Mouse (Mus musculus): Measurements from ENCODE around the gene Tmem38b.

The Tmem38b gene

DNA sequence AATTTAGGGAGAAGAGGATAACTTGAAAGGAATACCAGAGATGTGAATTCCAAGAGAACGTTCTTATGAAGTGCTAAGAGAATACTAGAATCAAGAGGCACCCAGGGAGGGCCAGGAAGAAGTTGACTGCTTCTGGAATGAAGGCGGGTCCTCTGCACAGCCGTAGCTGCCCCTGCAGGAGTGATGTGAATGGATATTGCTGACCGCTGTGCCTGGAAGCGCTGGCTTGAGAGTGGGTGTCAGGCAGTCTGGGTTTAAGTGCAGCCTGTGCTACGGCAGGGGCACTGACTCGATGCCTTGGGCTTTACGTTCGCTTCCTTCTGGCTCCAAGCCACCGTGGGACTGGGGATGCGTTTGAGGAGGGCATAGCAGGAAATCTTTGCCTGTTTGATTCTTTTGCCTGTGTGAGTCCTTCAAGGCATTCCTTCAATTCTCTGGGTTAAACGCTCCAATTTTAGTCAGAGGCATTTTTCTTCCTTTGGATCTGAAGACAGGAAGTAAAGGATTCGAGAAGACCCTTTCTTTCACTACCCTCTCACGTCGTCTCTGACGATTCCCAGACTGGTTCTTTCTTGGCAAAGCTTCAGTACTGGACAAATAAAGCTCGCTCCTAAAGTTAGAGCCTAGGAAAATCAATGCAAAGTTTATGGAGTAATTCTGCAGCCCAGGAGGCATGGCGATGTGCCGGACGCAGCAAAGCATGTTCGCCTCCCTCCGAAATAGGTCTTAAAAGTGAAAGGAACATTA is 60.7 kb downstream of the Tmem38b start:
- no peak for DNase-seq

DNA sequence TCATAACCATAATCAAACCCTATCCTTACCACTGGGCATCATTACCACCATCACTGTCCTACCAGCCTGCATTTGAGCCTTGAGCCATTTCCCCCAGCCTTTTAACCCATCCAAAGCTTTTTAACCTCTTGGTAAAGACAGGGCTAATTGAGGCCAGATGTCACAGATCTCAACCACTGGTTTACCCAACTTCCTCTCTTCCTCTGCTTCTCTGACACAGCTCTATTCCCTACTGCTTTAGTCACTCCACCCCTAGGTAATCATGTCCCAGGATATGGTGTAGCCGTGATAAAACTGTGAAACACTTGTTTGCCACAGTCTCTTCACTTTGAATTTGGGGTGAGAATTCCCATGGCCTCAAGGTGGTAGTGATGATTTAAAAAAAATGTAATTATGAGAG is 69.5 kb downstream of the Tmem38b start:
- DNase-seq, result no peak

DNA sequence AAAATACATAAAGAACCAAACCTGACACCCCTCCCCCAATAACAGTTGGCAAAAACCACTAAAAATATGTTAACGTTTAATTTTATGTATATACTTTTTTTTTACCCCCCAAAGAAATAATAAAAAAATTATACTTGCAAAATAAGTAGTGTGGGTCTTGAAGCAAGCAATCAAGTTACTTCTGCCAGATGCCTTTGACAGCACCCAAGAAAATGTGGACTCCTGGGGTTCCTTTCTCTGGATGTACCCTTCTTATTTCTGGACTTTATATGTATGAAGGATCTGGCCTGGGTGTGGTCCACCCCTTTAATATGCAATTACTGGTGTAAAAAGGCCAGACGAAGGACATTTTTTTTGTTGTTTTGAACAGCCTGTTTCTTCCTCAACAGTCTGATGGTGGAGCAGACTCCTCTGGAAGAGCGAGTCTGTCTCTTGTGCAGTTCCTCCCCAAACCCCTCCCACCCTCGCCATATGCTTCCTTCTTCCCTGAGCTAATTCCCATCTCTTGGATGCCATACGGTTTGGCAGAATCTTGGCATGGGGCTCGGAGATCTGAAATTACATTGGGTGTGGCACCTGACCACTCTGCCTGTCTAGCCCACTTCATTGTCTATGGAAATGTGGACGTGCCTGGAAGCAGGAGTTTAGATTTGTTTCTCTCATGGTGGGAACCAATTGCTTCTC is 70.4 kb downstream of the Tmem38b start:
- no peak for DNase-seq

DNA sequence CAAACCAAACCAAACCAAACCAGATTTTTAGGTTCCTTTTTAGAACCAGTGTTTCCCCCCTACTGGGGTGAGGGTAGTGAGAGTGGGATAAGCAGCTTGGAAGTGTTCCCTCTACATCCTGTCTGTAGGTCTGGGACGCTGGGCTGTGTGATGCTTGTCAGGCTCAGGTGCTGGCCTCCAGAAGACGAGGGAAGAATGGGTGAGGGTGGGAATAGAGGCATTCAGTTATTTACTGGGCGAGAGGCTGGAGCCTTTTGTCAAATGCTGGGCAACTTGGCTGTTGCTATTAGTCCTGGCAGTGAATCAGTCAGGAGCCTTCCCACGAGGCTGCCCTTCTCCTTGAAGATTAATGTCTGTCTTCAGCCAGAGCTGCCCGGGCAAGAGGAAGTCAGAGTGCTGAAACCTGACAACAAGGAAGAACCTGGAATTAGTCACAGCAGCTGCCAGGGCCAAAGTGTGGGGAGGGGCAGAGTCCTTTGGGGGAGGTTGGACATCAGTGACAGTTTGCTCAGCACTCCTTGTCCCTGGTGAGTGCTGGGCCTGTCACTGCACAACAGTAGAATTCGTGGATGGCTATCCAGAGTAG is 74.6 kb downstream of the Tmem38b start:
- no peak for DNase-seq

DNA sequence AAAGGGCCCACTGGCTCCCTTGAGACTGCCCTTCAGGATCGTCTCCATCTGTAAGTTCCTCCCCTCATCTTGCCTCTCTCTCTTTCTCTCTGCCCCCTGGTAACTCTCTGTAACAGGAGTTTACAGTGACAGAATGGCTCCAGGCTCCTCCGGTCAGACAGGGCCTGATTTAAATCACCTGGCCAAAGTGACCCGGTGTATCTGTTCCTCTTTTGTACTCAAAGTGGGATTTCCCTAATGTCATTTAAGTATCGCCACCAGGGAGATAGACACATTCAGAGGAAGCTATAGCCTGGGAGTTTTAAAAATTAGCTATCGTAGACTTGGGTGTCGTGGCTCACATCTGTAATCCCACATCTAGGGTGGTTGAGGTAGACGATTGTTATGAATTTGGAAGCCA is 78.5 kb downstream of the Tmem38b start:
- no peak for DNase-seq

DNA sequence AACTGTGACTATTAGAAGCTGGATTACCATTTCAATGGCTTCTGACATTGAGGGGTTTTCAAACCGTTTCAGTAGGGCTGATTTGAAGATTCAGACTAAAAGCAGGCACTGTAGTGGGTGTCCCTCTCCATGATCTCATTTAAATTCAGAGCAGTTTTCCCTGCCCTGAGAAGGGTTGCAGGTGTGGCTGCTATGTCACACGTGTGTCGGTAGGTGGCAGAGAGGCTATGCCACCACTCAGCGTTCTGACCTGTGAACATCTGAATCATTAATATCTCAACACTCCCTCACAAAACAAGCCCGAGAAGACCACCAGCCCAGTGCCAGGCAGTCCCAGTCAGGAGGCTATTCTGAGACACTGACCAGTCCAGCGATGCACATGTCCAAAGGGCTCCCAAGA is 79.7 kb downstream of the Tmem38b start:
- DNase-seq, result no peak

DNA sequence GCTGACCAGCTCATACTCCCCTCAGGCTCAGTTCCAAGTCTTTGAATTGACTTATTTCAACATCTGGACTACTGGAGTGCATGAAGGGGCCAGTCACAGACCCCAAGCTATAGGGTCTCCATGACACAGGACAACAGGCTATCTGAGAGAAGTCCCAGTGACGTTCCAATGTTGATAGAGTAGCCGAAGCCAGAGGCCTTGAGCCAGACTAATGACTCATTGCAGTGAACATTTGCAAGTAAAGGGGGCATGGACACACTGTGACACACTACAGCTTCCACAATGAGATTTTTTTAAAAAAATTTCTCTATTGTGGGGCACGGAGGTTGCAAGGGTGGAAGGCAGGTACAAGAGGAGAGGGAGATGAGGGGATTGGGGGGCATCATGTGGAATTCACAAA is 81.2 kb downstream of the Tmem38b start:
- DNase-seq, result no peak
